Mouse (Mus musculus) neural tube, embryonic 12.5 days (tissue): Measurements from ENCODE around the gene Cd300a. TPM values are rescaled to one million over a fixed set of nuclear protein-coding genes. Genes with fewer than 3 reads are reported as not detected.
"Not testable (repeated sequence)": the region's sequence is repeated elsewhere in the genome, so short reads cannot be mapped to it uniquely, and the experiment has no call there.

Experiments
- ATAC-seq: fragments of 200-750 bp; cut with Nextera tagmentation; 2 replicates; pipeline ENCODE4 v1.8.0; 2017; ENCODE audit warnings: low read depth, mild to moderate bottlenecking, moderate TSS enrichment, moderate library complexity; ENCODE audit not compliant: low FRiP score
- H3K27ac ChIP-seq: fragments of 300-500 bp; sonication (generic); 2 replicates; pipeline ENCODE4 v1.5.1; 2016
- H3K27me3 ChIP-seq: fragments of 300-500 bp; sonication (generic); replicated peaks from 2 replicates; pipeline ENCODE4 v1.6.1; 2016; ENCODE audit warnings: mild to moderate bottlenecking
- H3K36me3 ChIP-seq: fragments of 300-500 bp; sonication (generic); 2 replicates; pipeline ENCODE4 v1.6.1; 2016; ENCODE audit warnings: mild to moderate bottlenecking
- H3K4me1 ChIP-seq: fragments of 300-500 bp; sonication (generic); 2 replicates; pipeline ENCODE4 v1.6.1; 2016
- H3K4me2 ChIP-seq: fragments of 300-500 bp; sonication (generic); replicated peaks from 2 replicates; pipeline ENCODE4 v1.6.1; 2016; ENCODE audit warnings: mild to moderate bottlenecking
- H3K4me3 ChIP-seq: fragments of 300-500 bp; sonication (generic); 2 replicates; pipeline ENCODE4 v1.5.1; 2016
- H3K9ac ChIP-seq: fragments of 300-500 bp; sonication (generic); 2 replicates; pipeline ENCODE4 v1.6.1; 2016; ENCODE audit warnings: mild to moderate bottlenecking
- H3K9me3 ChIP-seq: fragments of 300-500 bp; sonication (generic); 2 replicates; pipeline ENCODE4 v1.6.1; 2016; ENCODE audit warnings: mild to moderate bottlenecking
- WGBS: fragments of 180-500 bp; shearing (Covaris S2); methylation state at CpG from one replicate; pipeline ENCODE4 v1.1.7; 2016; 5-methylcytosine and 5-hydroxymethylcytosine counted together
- polyA plus RNA-seq: library from polyadenylated mRNA; unstranded; fragments of >200 nt; fragmentation: Nextera tagmentation; extraction: Ambion mirVana; gene quantifications from 2 replicates; pipeline ENCODE4 v1.2.1, GENCODE M21; 2016

The Cd300a gene
- polyA plus RNA-seq, 1 experiment from 2014 or later = 0.74 TPM

GRCm38 (mm10) chr11:114883251-114883789 is 6.5 kb upstream of the Cd300a start:
- Histone ChIP-seq H3K27ac (no peak overlapping the region), H3K4me2 (no peak overlapping the region), H3K4me1 (no peaks in the 10 kb centered on the region), H3K4me3 (no peak overlapping the region), H3K27me3 (0 out of 2 replicates have a peak, but pooled peaks cover 3% of the 10 kb centered on the region), H3K9me3 (no peaks in the 10 kb centered on the region), H3K36me3 (no peaks in the 10 kb centered on the region), H3K9ac (no peak overlapping the region)
- WGBS = 95% methylated on average over 4 of the region's 4 CpGs
- ATAC-seq = no peak

- no peak for ATAC-seq
- no peaks in the 10 kb centered on the region for H3K4me1 ChIP-seq
- 0 out of 2 replicates have a peak, but pooled peaks cover 3% of the 10 kb centered on the region for H3K27me3 ChIP-seq
- WGBS = 95% methylated on average over 4 of the region's 4 CpGs
- H3K9ac ChIP-seq = no peak overlapping the region
- no peak overlapping the region for H3K27ac ChIP-seq
- H3K4me3 ChIP-seq = no peak overlapping the region
- H3K4me2 ChIP-seq = no peak overlapping the region
- no peaks in the 10 kb centered on the region for H3K36me3 ChIP-seq
- H3K9me3 ChIP-seq = no peaks in the 10 kb centered on the region
Measured at GRCm38 (mm10) chr11:114884380-114885100, 5.3 kb upstream of the Cd300a start.

- Histone ChIP-seq H3K4me1 (no peaks in the 10 kb centered on the region), H3K9me3 (no peaks in the 10 kb centered on the region), H3K36me3 (no peaks in the 10 kb centered on the region), H3K9ac (no peak overlapping the region), H3K4me2 (no peak overlapping the region), H3K4me3 (no peak overlapping the region), H3K27ac (no peak overlapping the region), H3K27me3 (0 out of 2 replicates have a peak, but pooled peaks cover 3% of the 10 kb centered on the region)
- no peak for ATAC-seq
- 65% methylated on average over 5 of the region's 5 CpGs for WGBS
Measured at GRCm38 (mm10) chr11:114890542-114890941, 701 bp downstream of the Cd300a start.

- no peak for ATAC-seq
- WGBS = 88% methylated on average over 3 of the region's 3 CpGs
Measured at GRCm38 (mm10) chr11:114896085-114896484, 6.2 kb downstream of the Cd300a start.

GRCm38 (mm10) chr11:114898026-114898425 is 8.2 kb downstream of the Cd300a start:
- WGBS = 52% methylated on average over 1 of the region's 1 CpGs
- Histone ChIP-seq H3K4me3 (no peak overlapping the region), H3K27me3 (no peaks in the 10 kb centered on the region), H3K4me1 (no peaks in the 10 kb centered on the region), H3K9me3 (no peaks in the 10 kb centered on the region), H3K36me3 (no peaks in the 10 kb centered on the region), H3K4me2 (no peak overlapping the region), H3K9ac (no peak overlapping the region), H3K27ac (no peak overlapping the region)
- no peak for ATAC-seq

More at GRCm38 (mm10) chr11:114896085-114896484, 6.2 kb downstream of the Cd300a start:
- Histone ChIP-seq H3K4me3 (no peak overlapping the region), H3K27ac (no peak overlapping the region), H3K27me3 (no peaks in the 10 kb centered on the region), H3K9ac (no peak overlapping the region), H3K4me1 (no peaks in the 10 kb centered on the region), H3K36me3 (no peaks in the 10 kb centered on the region), H3K9me3 (no peaks in the 10 kb centered on the region), H3K4me2 (no peak overlapping the region)

- Histone ChIP-seq H3K4me1 (no peaks in the 10 kb centered on the region), H3K4me2 (no peak overlapping the region), H3K27ac (no peak overlapping the region), H3K27me3 (no peaks in the 10 kb centered on the region), H3K4me3 (no peak overlapping the region), H3K9me3 (no peaks in the 10 kb centered on the region), H3K9ac (no peak overlapping the region), H3K36me3 (no peaks in the 10 kb centered on the region)
- ATAC-seq = no peak
- 90% methylated on average over 4 of the region's 4 CpGs for WGBS
Measured at GRCm38 (mm10) chr11:114903224-114903623, 13.4 kb downstream of the Cd300a start.

- Histone ChIP-seq H3K27ac (no peak overlapping the region), H3K4me2 (no peak overlapping the region), H3K36me3 (no peaks in the 10 kb centered on the region), H3K9me3 (no peaks in the 10 kb centered on the region), H3K9ac (no peak overlapping the region), H3K4me3 (no peak overlapping the region), H3K27me3 (no peaks in the 10 kb centered on the region), H3K4me1 (no peaks in the 10 kb centered on the region)
- ATAC-seq = no peak
- 85% methylated on average over 4 of the region's 4 CpGs for WGBS
Measured at GRCm38 (mm10) chr11:114907567-114907966, 17.7 kb downstream of the Cd300a start.

- WGBS = 59% methylated on average over 4 of the region's 4 CpGs
- H3K4me2 ChIP-seq = no peak overlapping the region
- H3K27me3 ChIP-seq = no peaks in the 10 kb centered on the region
- no peaks in the 10 kb centered on the region for H3K9me3 ChIP-seq
- no peak overlapping the region for H3K27ac ChIP-seq
- no peak overlapping the region for H3K4me3 ChIP-seq
- no peak overlapping the region for H3K9ac ChIP-seq
- ATAC-seq = no peak
- no peaks in the 10 kb centered on the region for H3K36me3 ChIP-seq
- no peaks in the 10 kb centered on the region for H3K4me1 ChIP-seq
Measured at GRCm38 (mm10) chr11:114908086-114908485, 18.2 kb downstream of the Cd300a start.

- not testable (repeated sequence) for H3K27me3 ChIP-seq, H3K4me1 ChIP-seq, H3K4me3 ChIP-seq, ATAC-seq, H3K9me3 ChIP-seq, H3K36me3 ChIP-seq, H3K9ac ChIP-seq, H3K4me2 ChIP-seq, H3K27ac ChIP-seq
- 44% methylated on average over 3 of the region's 3 CpGs for WGBS
Measured at GRCm38 (mm10) chr11:114909538-114909937, 19.7 kb downstream of the Cd300a start.

- Histone ChIP-seq H3K9me3 (no peaks in the 10 kb centered on the region), H3K36me3 (no peaks in the 10 kb centered on the region), H3K4me3 (no peak overlapping the region), H3K27me3 (0 out of 2 replicates have a peak, but pooled peaks cover 3% of the 10 kb centered on the region), H3K9ac (no peak overlapping the region), H3K4me2 (no peak overlapping the region), H3K4me1 (no peaks in the 10 kb centered on the region), H3K27ac (no peak overlapping the region)
- 21% methylated on average over 9 of the region's 9 CpGs for WGBS
- peak; percentile 41; the same call in 1 of the 2 replicates for ATAC-seq
Measured at GRCm38 (mm10) chr11:114912847-114913246, 23.0 kb downstream of the Cd300a start.

GRCm38 (mm10) chr11:114914978-114915377 is 25.1 kb downstream of the Cd300a start:
- Histone ChIP-seq H3K4me3 (no peak overlapping the region), H3K27me3 (0 out of 2 replicates have a peak, but pooled peaks cover 3% of the 10 kb centered on the region), H3K4me1 (no peaks in the 10 kb centered on the region), H3K27ac (no peak overlapping the region), H3K9ac (no peak overlapping the region), H3K9me3 (0 out of 2 replicates have a peak, but pooled peaks cover 4% of the 10 kb centered on the region), H3K4me2 (no peak overlapping the region), H3K36me3 (no peaks in the 10 kb centered on the region)
- 62% methylated on average over 7 of the region's 7 CpGs for WGBS
- ATAC-seq = no peak

GRCm38 (mm10) chr11:114917120-114917519 is 27.3 kb downstream of the Cd300a start:
- Histone ChIP-seq H3K4me3 (no peak overlapping the region), H3K27ac (no peak overlapping the region), H3K27me3 (0 out of 2 replicates have a peak, but pooled peaks cover 3% of the 10 kb centered on the region), H3K9ac (no peak overlapping the region), H3K4me2 (no peak overlapping the region), H3K36me3 (no peaks in the 10 kb centered on the region), H3K9me3 (0 out of 2 replicates have a peak, but pooled peaks cover 4% of the 10 kb centered on the region), H3K4me1 (no peaks in the 10 kb centered on the region)
- no peak for ATAC-seq
- 84% methylated on average over 6 of the region's 6 CpGs for WGBS
